30 mouse cellular contexts compared by ENCODE assay signal in the genomic region with DNA sequence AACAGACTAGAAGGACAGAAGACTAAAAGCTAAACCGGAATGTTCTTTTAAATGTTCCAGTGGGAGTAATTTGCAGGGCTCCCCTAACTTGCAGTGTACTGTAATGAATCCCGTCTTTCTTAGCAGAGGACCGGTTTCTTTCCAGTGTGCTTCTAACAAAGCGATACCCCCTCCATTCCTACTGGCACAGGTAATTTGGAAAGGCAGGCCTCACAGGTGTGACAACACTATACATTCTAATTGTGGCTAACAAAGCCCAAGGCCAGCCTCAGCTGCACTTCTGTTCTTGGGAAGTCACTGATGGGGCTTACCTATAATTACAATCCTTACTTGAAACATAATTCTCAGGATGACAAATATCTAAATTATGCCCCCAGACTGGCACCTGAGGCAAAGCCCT.
"Had no signal": no experiment of that assay in that cellular context is flagged by ENCODE, and none has a peak within 500 bp of the region (broad histone marks: within the 10 kb centered on the region; RNA-seq: fewer than 3 reads in every experiment).

No protein-coding gene starts in this region.

- DNase-seq: heart, postnatal 10 days; heart, postnatal 14 days; heart, postnatal 36 days; heart, postnatal 4 days; kidney, adult 11 months; kidney, adult 18-20 months; kidney, adult 2 months; kidney, adult 8-10 months; kidney, adult 9 months; kidney, postnatal 25 days; layer of hippocampus, adult 9-11 months; layer of hippocampus, postnatal 36 days had no signal

- H3K9ac ChIP-seq: heart, embryonic 12.5 days; heart, embryonic 13.5 days; heart, embryonic 15.5 days; hindbrain, embryonic 12.5 days; hindbrain, embryonic 13.5 days; hindbrain, embryonic 14.5 days; hindbrain, embryonic 15.5 days; intestine, embryonic 15.5 days; kidney, embryonic 15.5 days had no signal

- H3K27me3 ChIP-seq: heart, embryonic 12.5 days; heart, embryonic 13.5 days; heart, embryonic 15.5 days; hindbrain, embryonic 12.5 days; hindbrain, embryonic 13.5 days; hindbrain, embryonic 15.5 days; intestine, embryonic 15.5 days; kidney, embryonic 15.5 days had no signal

- H3K4me3 ChIP-seq: heart, embryonic 12.5 days; heart, embryonic 13.5 days; heart, embryonic 15.5 days; hindbrain, embryonic 10.5 days; hindbrain, embryonic 12.5 days; hindbrain, embryonic 13.5 days; hindbrain, embryonic 15.5 days; intestine, embryonic 15.5 days; kidney, embryonic 15.5 days; layer of hippocampus, adult 2 months; left cerebral cortex, adult 2 months had no signal

- H3K4me2 ChIP-seq: heart, embryonic 12.5 days; heart, embryonic 13.5 days; heart, embryonic 15.5 days; hindbrain, embryonic 12.5 days; hindbrain, embryonic 13.5 days; hindbrain, embryonic 14.5 days; hindbrain, embryonic 15.5 days; intestine, embryonic 15.5 days; kidney, embryonic 15.5 days had no signal

- H3K27ac ChIP-seq: heart, embryonic 13.5 days; heart, embryonic 15.5 days; hindbrain, embryonic 12.5 days; hindbrain, embryonic 13.5 days; hindbrain, embryonic 14.5 days; hindbrain, embryonic 15.5 days; hindbrain, postnatal 0 days; intestine, embryonic 15.5 days; kidney, embryonic 15.5 days; kidney, postnatal 0 days; left cerebral cortex, adult 2 months had no signal

- H3K9me3 ChIP-seq: heart, embryonic 12.5 days; heart, embryonic 13.5 days; heart, embryonic 15.5 days; hindbrain, embryonic 10.5 days; hindbrain, embryonic 12.5 days; hindbrain, embryonic 13.5 days; hindbrain, embryonic 15.5 days; intestine, embryonic 15.5 days; kidney, embryonic 15.5 days had no signal

- H3K36me3 ChIP-seq: heart, embryonic 12.5 days; heart, embryonic 13.5 days; heart, embryonic 15.5 days; hindbrain, embryonic 10.5 days; hindbrain, embryonic 12.5 days; hindbrain, embryonic 13.5 days; hindbrain, embryonic 15.5 days; intestine, embryonic 15.5 days; kidney, embryonic 15.5 days had no signal

- ATAC-seq: hindbrain, embryonic 16.5 days; hindbrain, postnatal 0 days; inflammation-experienced regulatory T-cells, adult 6 months; intestine, embryonic 15.5 days; intestine, embryonic 16.5 days; intestine, postnatal 0 days had no signal

- H3K4me1 ChIP-seq: heart, embryonic 15.5 days; hindbrain, embryonic 15.5 days; intestine, embryonic 15.5 days had no signal
